Mouse (Mus musculus) hindbrain, embryonic 15.5 days (tissue): ENCODE measurements around the gene Ogfod1. TPM values are rescaled to one million over a fixed set of nuclear protein-coding genes. Genes with fewer than 3 reads are reported as not detected.
"Not testable (repeated sequence)": the region's sequence is repeated elsewhere in the genome, so short reads cannot be mapped to it uniquely, and the experiment has no call there.

ENCODE experiments used
- ATAC-seq: fragments of 200-750 bp; cut with Nextera tagmentation; 2 replicates; pipeline ENCODE4 v1.8.0; 2017; ENCODE audit warnings: low read depth, moderate number of reproducible peaks, moderate TSS enrichment; ENCODE audit not compliant: low FRiP score
- H3K27ac ChIP-seq: fragments of 300-500 bp; sonication (generic); replicated peaks from 2 replicates; pipeline ENCODE4 v1.5.1; 2015; ENCODE audit warnings: mild to moderate bottlenecking, inconsistent platforms
- H3K27me3 ChIP-seq: fragments of 300-500 bp; sonication (generic); 2 replicates; pipeline ENCODE4 v1.6.1; 2015; ENCODE audit warnings: control low read depth, inconsistent platforms
- H3K36me3 ChIP-seq: fragments of 300-500 bp; sonication (generic); 2 replicates; pipeline ENCODE4 v1.6.1; 2015; ENCODE audit warnings: control low read depth, inconsistent platforms
- H3K4me1 ChIP-seq: fragments of 300-500 bp; sonication (generic); replicated peaks from 2 replicates; pipeline ENCODE4 v1.6.1; 2015; ENCODE audit warnings: control low read depth, inconsistent platforms
- H3K4me2 ChIP-seq: fragments of 300-500 bp; sonication (generic); 2 replicates; pipeline ENCODE4 v1.6.1; 2015; ENCODE audit warnings: moderate library complexity, mild to moderate bottlenecking, inconsistent platforms
- H3K4me3 ChIP-seq: fragments of 300-500 bp; sonication (generic); 2 replicates; pipeline ENCODE4 v1.5.1; 2015; ENCODE audit warnings: mild to moderate bottlenecking, inconsistent platforms
- H3K9ac ChIP-seq: fragments of 300-500 bp; sonication (generic); 2 replicates; pipeline ENCODE4 v1.6.1; 2015; ENCODE audit warnings: inconsistent platforms
- H3K9me3 ChIP-seq: fragments of 300-500 bp; sonication (generic); 2 replicates; pipeline ENCODE4 v1.6.1; 2016; ENCODE audit warnings: control low read depth, inconsistent platforms
- WGBS: fragments of 180-500 bp; shearing (Covaris S2); methylation state at CpG from one replicate; pipeline ENCODE4 v1.1.7; 2015; 5-methylcytosine and 5-hydroxymethylcytosine counted together
- polyA plus RNA-seq: library from polyadenylated mRNA; unstranded; fragments of >200 nt; fragmentation: Nextera tagmentation; extraction: Ambion mirVana; gene quantifications from 2 replicates; pipeline ENCODE4 v1.2.1, GENCODE M21; 2015

Ogfod1 gene
- polyA plus RNA-seq, 1 experiment from 2014 or later = 15.8 TPM

- 96% methylated on average over 9 of the region's 9 CpGs for WGBS
- peaks cover 64% of the 10 kb centered on the region for H3K36me3 ChIP-seq
Observed at GRCm38 (mm10) chr8:94029701-94030100, 7.3 kb upstream of the Ogfod1 start.

GRCm38 (mm10) chr8:94033601-94034000 is 3.4 kb upstream of the Ogfod1 start:
- Histone ChIP-seq H3K27ac (no peak overlapping the region), H3K9me3 (no peaks in the 10 kb centered on the region), H3K27me3 (no peaks in the 10 kb centered on the region), H3K4me3 (no peak overlapping the region), H3K4me2 (no peak overlapping the region), H3K36me3 (peaks cover 27% of the 10 kb centered on the region), H3K9ac (no peak overlapping the region), H3K4me1 (peaks cover 38% of the 10 kb centered on the region)
- ATAC-seq = no peak
- WGBS = 44% methylated on average over 3 of the region's 3 CpGs

More at GRCm38 (mm10) chr8:94029701-94030100, 7.3 kb upstream of the Ogfod1 start:
- Histone ChIP-seq H3K27ac (no peak overlapping the region), H3K9me3 (no peaks in the 10 kb centered on the region), H3K4me1 (peaks cover 14% of the 10 kb centered on the region), H3K27me3 (no peaks in the 10 kb centered on the region), H3K4me2 (no peak overlapping the region), H3K4me3 (no peak overlapping the region), H3K9ac (no peak overlapping the region)
- ATAC-seq = no peak

GRCm38 (mm10) chr8:94035200-94035599 is 1.8 kb upstream of the Ogfod1 start:
- no peaks in the 10 kb centered on the region for H3K9me3 ChIP-seq
- no peak overlapping the region for H3K27ac ChIP-seq
- H3K4me3 ChIP-seq = peak overlapping the region; percentile 88
- H3K9ac ChIP-seq = peak overlapping the region; percentile 25; the same call in 1 of the 2 replicates
- H3K36me3 ChIP-seq = peaks cover 15% of the 10 kb centered on the region; the same call in 1 of the 2 replicates
- no peak for ATAC-seq
- no peaks in the 10 kb centered on the region for H3K27me3 ChIP-seq
- H3K4me2 ChIP-seq = peak overlapping the region; percentile 71
- 73% methylated on average over 5 of the region's 5 CpGs for WGBS
- H3K4me1 ChIP-seq = peaks cover 41% of the 10 kb centered on the region

- peak overlapping the region; percentile 74 for H3K9ac ChIP-seq
- peaks cover 41% of the 10 kb centered on the region for H3K4me1 ChIP-seq
- not testable (repeated sequence) for H3K27me3 ChIP-seq, H3K9me3 ChIP-seq, H3K36me3 ChIP-seq
- under 1% methylated on average over 22 of the region's 32 CpGs for WGBS
- peak overlapping the region; percentile 88 for H3K4me3 ChIP-seq
- H3K4me2 ChIP-seq = peak overlapping the region; percentile 71
- H3K27ac ChIP-seq = peak overlapping the region; percentile 81
- peak; percentile 89 for ATAC-seq
Observed at GRCm38 (mm10) chr8:94036541-94036940, 457 bp upstream of the Ogfod1 start.

- 0 out of 2 replicates have a peak overlapping the region, but pooled peaks have one; percentile 38 for H3K27ac ChIP-seq
- H3K9ac ChIP-seq = peak overlapping the region; percentile 75
- peak overlapping the region; percentile 88 for H3K4me3 ChIP-seq
- H3K4me2 ChIP-seq = peak overlapping the region; percentile 83
- ATAC-seq = no peak
- peaks cover 41% of the 10 kb centered on the region for H3K4me1 ChIP-seq
- H3K9me3 ChIP-seq = no peaks in the 10 kb centered on the region
- no peaks in the 10 kb centered on the region for H3K27me3 ChIP-seq
- H3K36me3 ChIP-seq = 0 out of 2 replicates have a peak, but pooled peaks cover 6% of the 10 kb centered on the region
- WGBS = 9% methylated on average over 15 of the region's 15 CpGs
Observed at GRCm38 (mm10) chr8:94037806-94038205, 808 bp downstream of the Ogfod1 start.

- H3K27me3 ChIP-seq = no peaks in the 10 kb centered on the region
- WGBS = 70% methylated on average over 2 of the region's 2 CpGs
Observed at GRCm38 (mm10) chr8:94047845-94048244, 10.8 kb downstream of the Ogfod1 start.

GRCm38 (mm10) chr8:94052696-94053095 is 15.7 kb downstream of the Ogfod1 start:
- no peak overlapping the region for H3K4me3 ChIP-seq
- ATAC-seq = no peak
- no peak overlapping the region for H3K4me2 ChIP-seq
- no peaks in the 10 kb centered on the region for H3K4me1 ChIP-seq
- no peak overlapping the region for H3K27ac ChIP-seq
- whole genome bisulfite sequencing = 90% methylated on average over 12 of the region's 12 CpGs
- no peaks in the 10 kb centered on the region for H3K9me3 ChIP-seq
- H3K9ac ChIP-seq = no peak overlapping the region
- peaks cover 53% of the 10 kb centered on the region for H3K36me3 ChIP-seq
- H3K27me3 ChIP-seq = no peaks in the 10 kb centered on the region

More at GRCm38 (mm10) chr8:94047845-94048244, 10.8 kb downstream of the Ogfod1 start:
- Histone ChIP-seq H3K9ac (no peak overlapping the region), H3K4me2 (no peak overlapping the region), H3K36me3 (peaks cover 29% of the 10 kb centered on the region), H3K9me3 (no peaks in the 10 kb centered on the region), H3K4me3 (no peak overlapping the region), H3K27ac (no peak overlapping the region), H3K4me1 (no peaks in the 10 kb centered on the region)
- ATAC-seq = no peak

GRCm38 (mm10) chr8:94057157-94057854 is 20.3 kb downstream of the Ogfod1 start:
- Histone ChIP-seq H3K9ac (no peak overlapping the region), H3K36me3 (peaks cover 56% of the 10 kb centered on the region), H3K4me2 (no peak overlapping the region), H3K27me3 (no peaks in the 10 kb centered on the region), H3K4me3 (no peak overlapping the region), H3K4me1 (no peaks in the 10 kb centered on the region), H3K27ac (no peak overlapping the region), H3K9me3 (no peaks in the 10 kb centered on the region)
- no peak for ATAC-seq
- WGBS = 68% methylated on average over 6 of the region's 6 CpGs

GRCm38 (mm10) chr8:94066121-94066863 is 29.3 kb downstream of the Ogfod1 start:
- Histone ChIP-seq H3K9ac (no peak overlapping the region), H3K4me2 (no peak overlapping the region), H3K27ac (no peak overlapping the region), H3K27me3 (no peaks in the 10 kb centered on the region), H3K4me3 (no peak overlapping the region), H3K36me3 (peaks cover 41% of the 10 kb centered on the region), H3K4me1 (no peaks in the 10 kb centered on the region), H3K9me3 (no peaks in the 10 kb centered on the region)
- ATAC-seq = peak; percentile 79
- 20% methylated on average over 11 of the region's 11 CpGs for whole genome bisulfite sequencing

- Histone ChIP-seq H3K9ac (no peak overlapping the region), H3K4me3 (no peak overlapping the region), H3K4me1 (no peaks in the 10 kb centered on the region), H3K4me2 (no peak overlapping the region), H3K27me3 (no peaks in the 10 kb centered on the region), H3K36me3 (peaks cover 37% of the 10 kb centered on the region), H3K27ac (no peak overlapping the region), H3K9me3 (no peaks in the 10 kb centered on the region)
- 95% methylated on average over 7 of the region's 7 CpGs for WGBS
- no peak for ATAC-seq
Observed at GRCm38 (mm10) chr8:94068793-94069192, 31.8 kb downstream of the Ogfod1 start.

GRCm38 (mm10) chr8:94076461-94077192 is 39.6 kb downstream of the Ogfod1 start:
- Histone ChIP-seq H3K4me2 (no peak overlapping the region), H3K9ac (no peak overlapping the region), H3K9me3 (no peaks in the 10 kb centered on the region), H3K4me3 (no peak overlapping the region), H3K4me1 (no peaks in the 10 kb centered on the region), H3K27ac (no peak overlapping the region), H3K36me3 (peaks cover 36% of the 10 kb centered on the region), H3K27me3 (no peaks in the 10 kb centered on the region)
- no peak for ATAC-seq
- 65% methylated on average over 12 of the region's 12 CpGs for WGBS

- no peak overlapping the region for H3K4me2 ChIP-seq
- no peak for ATAC-seq
- H3K9me3 ChIP-seq = no peaks in the 10 kb centered on the region
Observed at GRCm38 (mm10) chr8:94087964-94088363, 51.0 kb downstream of the Ogfod1 start.

More at GRCm38 (mm10) chr8:94087964-94088363, 51.0 kb downstream of the Ogfod1 start:
- no peak overlapping the region for H3K9ac ChIP-seq
- H3K27me3 ChIP-seq = no peaks in the 10 kb centered on the region
- no peak overlapping the region for H3K4me3 ChIP-seq
- peaks cover 5% of the 10 kb centered on the region; the same call in 1 of the 2 replicates for H3K36me3 ChIP-seq
- WGBS = 72% methylated on average over 9 of the region's 9 CpGs
- no peaks in the 10 kb centered on the region for H3K4me1 ChIP-seq
- no peak overlapping the region for H3K27ac ChIP-seq
